Mouse (Mus musculus) kidney, postnatal 0 days (tissue): Measurements from ENCODE around the gene Sf3b3. TPM values are rescaled to one million over a fixed set of nuclear protein-coding genes. Genes with fewer than 3 reads are reported as not detected.

ENCODE experiments used
- ATAC-seq: fragments of 200-750 bp; cut with Nextera tagmentation; replicated peaks from 2 replicates; pipeline ENCODE4 v1.8.0; 2017; ENCODE audit warnings: low read depth, moderate number of reproducible peaks, moderate TSS enrichment, moderate library complexity; ENCODE audit not compliant: low FRiP score
- DNase-seq: peaks from one replicate; pipeline ENCODE4 v3.0.0-alpha.2; 2016; ENCODE audit warnings: low spot score
- H3K27ac ChIP-seq: fragments of 300-500 bp; sonication (generic); 2 replicates; pipeline ENCODE4 v1.5.1; 2014; ENCODE audit warnings: mild to moderate bottlenecking
- H3K27me3 ChIP-seq: fragments of 300-500 bp; sonication (generic); 2 replicates; pipeline ENCODE4 v1.6.1; 2014; ENCODE audit warnings: low read length, mixed read lengths; ENCODE audit not compliant: insufficient read depth
- H3K36me3 ChIP-seq: fragments of 300-500 bp; sonication (generic); 2 replicates; pipeline ENCODE4 v1.6.1; 2014; ENCODE audit warnings: low read length, mixed read lengths; ENCODE audit not compliant: insufficient read depth
- H3K4me1 ChIP-seq: fragments of 300-500 bp; sonication (generic); replicated peaks from 2 replicates; pipeline ENCODE4 v1.6.1; 2014; ENCODE audit warnings: antibody characterized with exemption, low read length, mixed read lengths; ENCODE audit not compliant: insufficient read depth
- H3K4me2 ChIP-seq: fragments of 300-500 bp; sonication (generic); 2 replicates; pipeline ENCODE4 v1.6.1; 2014; ENCODE audit warnings: mild to moderate bottlenecking, low read length, moderate library complexity, mixed read lengths
- H3K4me3 ChIP-seq: fragments of 300-500 bp; sonication (generic); replicated peaks from 2 replicates; pipeline ENCODE4 v1.5.1; 2014; ENCODE audit warnings: low read depth, low read length
- H3K9ac ChIP-seq: fragments of 300-500 bp; sonication (generic); 2 replicates; pipeline ENCODE4 v1.6.1; 2014; ENCODE audit warnings: low read depth, low read length
- H3K9me3 ChIP-seq: fragments of 300-500 bp; sonication (generic); replicated peaks from 2 replicates; pipeline ENCODE4 v1.6.1; 2016; ENCODE audit warnings: low read length, inconsistent platforms, mixed read lengths
- CTCF ChIP-seq: IDR thresholded peaks from 2 replicates; pipeline ENCODE4 v1.5.1; 2016; ENCODE audit warnings: antibody characterized with exemption, low read depth, mild to moderate bottlenecking, moderate library complexity
- WGBS: fragments of 180-500 bp; shearing (Covaris S2); extraction: QIAGEN DNeasy Blood & Tissue Kit; methylation state at CpG from one replicate; pipeline ENCODE4 v1.1.7; 2014; 5-methylcytosine and 5-hydroxymethylcytosine counted together
- polyA plus RNA-seq: library from polyadenylated mRNA; unstranded; fragments of >200 nt; fragmentation: Nextera tagmentation; extraction: Ambion mirVana; gene quantifications from 2 replicates; pipeline ENCODE4 v1.2.1, GENCODE M21; 2015

Gene Sf3b3
- polyA plus RNA-seq, 1 experiment from 2014 or later = 80.1 TPM

- TF ChIP-seq CTCF = no peak
- Histone ChIP-seq H3K4me3 (no peak overlapping the region), H3K4me2 (no peak overlapping the region), H3K9ac (no peak overlapping the region), H3K27me3 (no peaks in the 10 kb centered on the region), H3K4me1 (no peaks in the 10 kb centered on the region), H3K9me3 (no peaks in the 10 kb centered on the region), H3K27ac (no peak overlapping the region), H3K36me3 (peaks cover 90% of the 10 kb centered on the region)
- 84% methylated on average over 1 of the region's 1 CpGs for WGBS
- ATAC-seq (no peak), DNase-seq (no peak)
Measured at GRCm38 (mm10) chr8:110816990-110817389, 29.6 kb downstream of the Sf3b3 start.

- 49% methylated on average over 3 of the region's 3 CpGs for WGBS
- H3K9ac ChIP-seq = no peak overlapping the region
- no peaks in the 10 kb centered on the region for H3K4me1 ChIP-seq
- H3K4me2 ChIP-seq = no peak overlapping the region
- peaks cover 90% of the 10 kb centered on the region for H3K36me3 ChIP-seq
- no peaks in the 10 kb centered on the region for H3K9me3 ChIP-seq
- no peak overlapping the region for H3K27ac ChIP-seq
- H3K27me3 ChIP-seq = no peaks in the 10 kb centered on the region
- H3K4me3 ChIP-seq = no peak overlapping the region
- ATAC-seq = peak; percentile 88
- peak; percentile 43 for DNase-seq
- no peak for TF ChIP-seq CTCF
Measured at GRCm38 (mm10) chr8:110815308-110815707, 31.3 kb downstream of the Sf3b3 start.

GRCm38 (mm10) chr8:110813081-110813812 is 33.3 kb downstream of the Sf3b3 start:
- Histone ChIP-seq H3K9me3 (no peaks in the 10 kb centered on the region), H3K4me1 (0 out of 2 replicates have a peak, but pooled peaks cover 7% of the 10 kb centered on the region), H3K9ac (no peak overlapping the region), H3K4me3 (no peak overlapping the region), H3K27me3 (no peaks in the 10 kb centered on the region), H3K27ac (no peak overlapping the region), H3K36me3 (peaks cover 82% of the 10 kb centered on the region), H3K4me2 (no peak overlapping the region)
- no peak for DNase-seq
- no peak for TF ChIP-seq CTCF
- no peak for ATAC-seq
- whole genome bisulfite sequencing = 92% methylated on average over 7 of the region's 7 CpGs

GRCm38 (mm10) chr8:110812349-110813080 is 34.1 kb downstream of the Sf3b3 start:
- no peak overlapping the region for H3K4me3 ChIP-seq
- H3K9ac ChIP-seq = no peak overlapping the region
- H3K4me1 ChIP-seq = peaks cover 7% of the 10 kb centered on the region; the same call in 1 of the 2 replicates
- H3K27ac ChIP-seq = no peak overlapping the region
- H3K27me3 ChIP-seq = no peaks in the 10 kb centered on the region
- no peak overlapping the region for H3K4me2 ChIP-seq
- TF ChIP-seq CTCF = no peak
- no peak for DNase-seq
- 94% methylated on average over 7 of the region's 7 CpGs for WGBS
- no peak for ATAC-seq
- peaks cover 75% of the 10 kb centered on the region for H3K36me3 ChIP-seq
- H3K9me3 ChIP-seq = no peaks in the 10 kb centered on the region

GRCm38 (mm10) chr8:110811793-110812192 is 34.8 kb downstream of the Sf3b3 start:
- Histone ChIP-seq H3K27ac (no peak overlapping the region), H3K4me3 (no peak overlapping the region), H3K4me1 (peaks cover 7% of the 10 kb centered on the region; the same call in 1 of the 2 replicates), H3K4me2 (no peak overlapping the region), H3K27me3 (no peaks in the 10 kb centered on the region), H3K9me3 (no peaks in the 10 kb centered on the region), H3K36me3 (peaks cover 68% of the 10 kb centered on the region), H3K9ac (no peak overlapping the region)
- DNase-seq (no peak), ATAC-seq (no peak)
- WGBS = 91% methylated on average over 7 of the region's 7 CpGs
- TF ChIP-seq CTCF = no peak

GRCm38 (mm10) chr8:110811116-110811515 is 35.5 kb downstream of the Sf3b3 start:
- Histone ChIP-seq H3K9me3 (no peaks in the 10 kb centered on the region), H3K27ac (no peak overlapping the region), H3K36me3 (peaks cover 62% of the 10 kb centered on the region), H3K4me3 (no peak overlapping the region), H3K27me3 (no peaks in the 10 kb centered on the region), H3K9ac (no peak overlapping the region), H3K4me1 (peaks cover 7% of the 10 kb centered on the region; the same call in 1 of the 2 replicates), H3K4me2 (no peak overlapping the region)
- ATAC-seq = no peak
- no peak for DNase-seq
- 95% methylated on average over 3 of the region's 3 CpGs for WGBS
- TF ChIP-seq CTCF = no peak
